Mouse (Mus musculus) thymus, adult 18-20 months (tissue): ENCODE measurements around the gene Gas2.

ENCODE experiments used
- DNase-seq, 2 experiments: peaks; one replicate each; pipeline ENCODE4 v3.0.0; 2022; ENCODE audit warnings: mixed read lengths in 2 of 2

Gene Gas2

DNA sequence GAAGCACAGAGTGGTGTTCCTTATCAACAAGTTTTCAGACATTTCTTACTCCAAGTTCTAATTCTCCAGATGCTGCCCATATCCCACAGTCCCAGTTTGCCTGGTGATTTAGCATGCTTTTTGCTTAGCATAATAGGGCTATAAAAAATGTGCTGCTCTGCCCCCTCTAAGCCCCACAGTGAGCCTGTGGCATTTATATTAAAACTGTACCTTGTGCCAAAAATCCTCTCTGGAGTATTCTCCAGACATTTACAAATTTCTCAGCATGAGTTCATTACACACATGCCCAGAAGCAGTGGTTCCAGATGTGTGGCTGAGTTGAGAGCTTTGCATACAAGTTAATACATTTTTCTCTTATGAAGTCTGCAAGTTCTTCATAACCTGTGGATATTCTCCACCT, 107.6 kb downstream of the Gas2 start:
- no peak for DNase-seq

DNA sequence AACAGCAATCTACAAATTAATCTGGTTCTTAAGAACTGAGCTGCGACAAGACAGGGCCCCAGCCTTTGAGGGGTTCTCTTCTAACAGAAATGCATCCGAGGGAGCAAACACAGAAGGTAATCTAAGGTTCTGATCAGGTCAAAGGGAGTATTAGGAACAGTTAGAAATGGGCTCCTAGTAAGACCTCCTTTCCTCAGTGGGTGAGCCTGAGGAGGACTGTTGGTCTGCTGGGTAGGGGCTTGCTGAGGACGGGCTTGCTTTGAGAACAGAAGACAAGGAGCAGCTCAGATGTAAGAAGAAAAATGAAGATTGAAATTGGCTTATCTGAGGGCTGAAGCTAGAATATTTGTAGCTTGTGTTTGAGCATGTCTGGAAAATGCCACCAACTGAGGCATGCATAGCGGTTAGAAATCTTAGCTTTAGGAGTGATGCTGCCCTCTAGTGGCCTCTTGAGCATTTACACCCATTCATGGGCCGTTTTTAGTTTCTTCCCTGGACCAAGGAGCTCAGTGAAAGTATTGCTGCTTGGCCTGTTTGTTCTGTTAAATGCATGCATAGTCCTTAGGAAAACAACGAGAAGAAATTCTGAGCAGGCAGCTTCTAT, 110.5 kb downstream of the Gas2 start:
- DNase-seq: no peak

DNA sequence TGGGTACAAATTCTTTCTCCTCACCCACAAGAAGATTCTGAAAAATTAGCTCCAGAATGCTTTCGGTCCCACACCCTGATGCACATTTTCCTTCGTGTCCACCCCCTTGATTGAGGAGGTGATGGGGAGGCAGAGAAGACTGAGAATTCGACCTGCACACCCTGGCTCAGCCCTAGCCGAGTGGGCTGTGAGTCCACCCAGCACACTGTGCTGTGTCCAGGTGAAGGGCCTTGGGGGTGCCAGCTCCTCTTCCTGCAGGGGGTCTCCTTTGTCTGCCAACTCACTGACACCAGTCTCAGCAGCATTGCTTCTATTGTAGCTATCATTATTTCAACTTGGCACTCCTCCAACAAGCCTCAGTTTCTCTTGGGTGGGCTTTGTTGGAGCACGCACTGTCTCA, 111.3 kb downstream of the Gas2 start:
- DNase-seq: no peak

DNA sequence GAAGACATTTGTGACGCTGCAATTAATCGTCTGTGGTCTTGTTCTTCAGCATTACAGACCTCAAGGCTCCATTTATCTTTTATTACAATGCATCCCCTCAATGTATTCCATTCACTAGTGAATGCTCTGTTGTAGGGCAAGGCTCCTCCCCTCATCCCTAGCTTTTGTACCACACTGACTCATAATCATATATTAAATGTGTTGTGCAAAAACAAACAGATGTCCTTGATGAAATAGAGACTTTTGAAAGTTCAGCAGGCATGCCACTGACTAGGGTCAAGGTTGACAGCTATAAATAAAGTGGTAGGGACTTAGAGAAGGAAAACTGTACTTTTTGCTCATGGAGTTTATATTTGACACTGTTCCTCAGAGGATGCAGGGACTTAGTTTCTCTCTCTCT, 111.7 kb downstream of the Gas2 start:
- no peak for DNase-seq

DNA sequence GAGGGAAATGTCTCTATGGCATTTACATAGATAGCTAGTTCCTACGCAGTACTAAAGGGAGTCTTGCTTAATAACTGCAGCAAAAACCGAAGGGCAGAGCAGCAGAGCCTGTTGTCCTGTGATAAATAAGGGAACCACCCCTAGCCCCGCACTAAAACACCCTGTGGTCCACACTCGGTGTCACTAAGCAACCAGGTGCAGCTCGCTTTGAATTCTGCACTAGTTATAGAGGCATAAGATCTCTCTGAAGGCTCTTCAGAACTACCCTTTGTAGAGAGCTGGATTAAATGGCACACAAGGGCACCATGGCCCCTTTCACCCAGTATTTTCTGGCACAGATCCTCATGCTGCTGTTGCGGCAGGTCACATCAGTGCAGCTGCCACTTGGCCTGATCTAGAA, 113.4 kb downstream of the Gas2 start:
- no peak for DNase-seq

DNA sequence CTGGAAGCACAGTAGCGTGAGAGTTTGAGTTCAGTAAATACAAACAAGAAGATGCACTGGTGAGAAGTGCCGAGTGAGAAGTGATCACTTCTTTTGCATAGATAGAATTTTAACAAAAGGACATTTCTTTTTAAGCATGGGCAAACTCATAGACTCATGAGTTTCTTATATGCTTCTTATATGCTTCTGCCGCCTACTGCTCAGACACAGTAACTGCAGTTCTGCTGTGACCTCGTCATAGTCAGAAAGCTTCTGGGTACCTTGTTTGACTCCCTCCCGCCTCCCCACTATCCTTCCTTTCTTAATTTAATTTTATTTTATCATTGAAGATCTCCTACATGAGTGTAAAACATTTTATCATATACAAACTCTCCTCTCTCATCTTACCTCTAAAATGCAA, 117.5 kb downstream of the Gas2 start:
- DNase-seq: no peak

DNA sequence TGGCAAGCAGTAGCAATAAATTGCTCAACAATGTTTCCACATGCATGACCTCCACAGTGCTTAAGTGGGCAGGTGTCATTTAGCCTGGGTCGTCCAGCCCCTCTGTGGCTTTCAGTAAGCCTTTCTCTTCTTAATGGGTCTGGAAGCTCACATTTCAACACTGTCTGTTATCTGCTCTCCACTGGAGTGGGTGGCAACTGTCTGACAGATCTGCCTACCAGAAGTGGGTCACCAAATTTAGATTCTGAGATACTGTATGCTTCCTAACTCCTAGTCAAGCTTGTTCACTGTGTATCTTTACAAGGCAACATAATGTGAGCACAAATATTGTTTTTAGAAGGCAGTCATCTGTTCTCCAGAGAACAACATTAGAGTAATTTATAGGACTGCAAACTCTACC, 120.5 kb downstream of the Gas2 start:
- no peak for DNase-seq

DNA sequence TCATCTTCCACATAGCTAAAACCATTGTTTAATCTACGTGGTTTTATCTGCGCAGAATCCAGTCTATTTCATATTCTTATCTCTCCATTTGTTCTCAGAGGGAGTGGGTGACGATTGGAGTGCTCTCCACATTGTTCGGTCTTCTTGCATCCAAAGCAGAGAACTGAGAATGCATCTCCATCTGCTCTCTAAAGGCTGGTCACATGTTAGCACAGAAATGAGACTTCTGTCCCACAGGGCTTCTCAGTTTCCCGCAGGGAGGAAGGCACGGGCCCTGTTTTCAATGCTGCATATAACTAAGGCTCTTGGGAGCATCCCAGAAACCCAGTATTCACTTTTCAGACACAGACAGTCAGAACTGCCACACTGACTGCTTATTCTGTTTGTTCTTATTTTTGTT, 123.9 kb downstream of the Gas2 start:
- no peak for DNase-seq

DNA sequence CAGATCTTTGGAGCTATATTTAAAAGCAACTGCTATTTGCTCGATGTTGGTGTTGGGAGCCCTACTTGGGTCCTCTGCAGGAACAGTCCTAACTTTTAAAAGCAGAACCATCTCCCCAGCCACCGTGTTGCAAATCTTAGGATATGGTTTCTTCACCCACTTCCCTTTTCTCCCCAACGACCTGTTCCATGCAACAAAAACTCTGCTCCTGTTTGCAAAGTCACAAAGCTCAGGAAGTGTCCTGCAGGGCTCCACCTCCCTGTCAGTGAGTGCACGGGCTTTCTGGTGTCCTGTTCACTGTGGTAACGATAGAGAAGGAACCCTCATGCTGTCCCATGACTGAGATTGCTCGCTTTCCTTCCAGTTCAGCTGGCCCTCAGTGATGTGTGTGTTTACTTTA, 125.1 kb downstream of the Gas2 start:
- no peak for DNase-seq

DNA sequence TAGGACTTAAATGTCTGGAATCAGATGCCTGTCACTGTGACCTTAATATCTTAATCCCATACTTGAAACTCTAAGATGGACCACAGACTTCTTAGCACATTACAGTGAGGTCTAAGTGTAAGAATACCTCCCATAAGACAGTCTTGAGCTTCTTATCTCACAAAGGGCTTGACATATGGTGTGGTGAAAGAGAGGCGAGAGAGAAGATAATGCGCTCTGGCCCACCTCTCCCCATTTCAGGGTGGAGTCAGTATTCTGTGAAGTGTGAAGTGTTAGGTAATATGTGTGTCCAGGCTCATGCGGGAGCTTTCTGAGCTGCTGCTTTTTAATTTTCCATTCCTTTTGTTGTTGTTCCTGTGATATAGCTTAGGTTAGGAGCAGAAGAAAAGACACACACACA, 129.2 kb downstream of the Gas2 start:
- DNase-seq: no peak

DNA sequence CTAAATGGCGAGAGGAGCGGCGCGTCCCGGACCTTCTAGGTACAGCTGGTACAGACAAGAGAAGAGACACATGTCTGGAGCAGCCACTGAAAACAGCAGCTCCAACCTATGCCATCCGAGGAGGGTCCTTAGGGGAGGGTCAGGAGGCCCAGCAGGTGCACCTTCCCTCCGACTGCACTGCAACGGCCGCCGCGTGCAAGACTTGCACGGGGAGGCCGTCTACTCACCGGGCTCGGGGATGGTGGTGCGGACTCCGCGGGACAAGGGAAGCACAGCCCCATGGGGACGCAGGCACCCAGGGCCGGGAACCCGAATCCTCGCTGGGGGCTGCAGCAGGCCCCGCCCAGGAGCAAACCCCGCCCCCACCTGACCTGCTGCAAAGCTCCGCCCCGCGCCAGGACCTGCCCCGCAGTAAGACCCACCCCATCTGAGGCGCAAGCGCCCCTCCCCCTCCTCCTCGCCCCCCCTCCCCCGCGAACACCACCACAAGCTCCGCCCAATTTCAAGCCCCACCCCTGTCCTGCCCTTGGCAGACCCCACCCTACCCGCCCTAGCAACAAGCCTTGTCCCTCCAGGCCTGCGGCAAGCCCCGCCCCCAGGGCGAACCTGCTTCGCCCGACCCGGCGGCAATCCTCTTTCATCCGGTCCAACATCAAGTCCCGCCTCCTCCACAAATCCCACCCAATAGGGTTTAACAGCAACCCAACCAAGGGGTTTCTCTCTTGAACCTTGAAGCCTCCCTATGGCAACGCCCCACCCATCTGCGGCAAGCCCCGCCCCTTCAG, 143.9 kb downstream of the Gas2 start, which contains the start of gene Svip:
Gene Svip (minus strand): TSS at position 508 of the 785 bp plus-strand sequence.
- DNase-seq: peak; percentile 37 to 60

DNA sequence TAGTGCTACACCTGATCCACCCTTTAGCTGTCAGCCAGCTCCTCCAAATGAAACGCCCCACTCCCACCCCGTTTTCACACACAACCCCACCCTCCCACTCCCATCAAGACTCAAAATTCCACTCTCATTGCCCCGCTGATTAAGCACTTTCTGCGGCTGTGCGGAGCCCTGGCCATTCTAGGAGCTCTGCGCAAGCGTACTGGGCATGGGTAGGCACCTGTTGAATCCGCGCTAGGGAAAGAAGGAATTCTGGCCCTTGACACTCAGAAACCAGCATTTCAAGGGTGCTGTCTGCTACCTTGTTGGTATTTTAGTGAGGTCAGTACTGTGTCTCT, 144.4 kb downstream of the Gas2 start:
- DNase-seq: no peak

DNA sequence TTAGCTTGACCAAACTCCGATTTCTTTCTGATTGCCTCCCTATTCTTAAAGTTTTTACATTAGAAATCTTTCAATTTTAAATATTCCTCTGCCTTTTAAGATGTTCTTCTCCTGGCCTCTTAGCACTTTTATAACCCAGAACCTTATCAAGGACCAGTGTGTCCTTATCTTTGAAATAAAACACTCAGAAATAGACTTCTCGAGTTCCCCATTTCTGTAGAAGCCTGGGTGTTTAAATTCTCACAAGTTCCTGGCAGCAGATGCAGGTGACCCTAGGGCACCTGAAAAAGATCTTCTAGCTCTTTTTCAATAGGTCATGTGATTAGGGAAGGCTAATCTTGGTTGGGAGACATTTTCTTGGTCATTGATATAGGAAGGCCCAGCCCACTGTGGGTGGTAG, 145.3 kb downstream of the Gas2 start:
- DNase-seq: no peak

DNA sequence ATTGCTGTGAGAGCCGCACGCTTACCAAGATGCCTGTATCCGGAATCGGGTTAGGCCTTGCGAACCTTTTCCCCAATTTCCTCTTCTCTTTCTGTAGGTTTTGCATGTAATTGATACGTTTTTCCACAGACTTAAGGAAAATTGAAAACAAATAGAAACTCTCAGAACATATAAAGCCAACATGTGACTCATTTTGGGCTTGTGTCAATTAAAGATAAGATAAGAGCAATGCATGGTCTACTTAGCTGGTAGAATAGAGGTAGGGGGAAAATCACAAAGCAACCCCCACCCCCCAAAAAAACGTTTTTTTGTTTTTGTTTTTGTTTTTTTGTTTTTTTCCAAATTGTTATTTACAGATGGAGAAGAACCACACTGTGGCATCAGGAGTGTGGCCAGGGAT, 151.6 kb downstream of the Gas2 start:
- no peak for DNase-seq

DNA sequence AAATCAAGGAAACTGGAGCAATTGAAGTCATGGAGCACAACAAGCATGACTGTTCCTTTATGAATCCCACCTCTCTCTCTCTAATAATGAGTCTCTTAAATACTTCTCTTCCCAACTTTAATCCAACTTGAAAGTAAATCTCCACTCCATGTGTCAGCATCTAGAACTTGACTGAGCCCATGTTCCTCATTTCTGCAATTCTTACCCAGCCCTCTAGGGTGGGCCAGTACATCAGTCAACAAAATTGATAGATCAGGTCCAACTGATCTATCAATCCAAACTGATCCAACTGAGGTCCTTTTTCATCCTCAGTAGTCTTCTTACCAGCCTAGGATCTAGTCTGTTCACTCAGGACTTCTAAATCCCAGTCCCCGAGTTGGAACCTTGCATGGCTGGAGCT, 153.4 kb downstream of the Gas2 start:
- DNase-seq: no peak

DNA sequence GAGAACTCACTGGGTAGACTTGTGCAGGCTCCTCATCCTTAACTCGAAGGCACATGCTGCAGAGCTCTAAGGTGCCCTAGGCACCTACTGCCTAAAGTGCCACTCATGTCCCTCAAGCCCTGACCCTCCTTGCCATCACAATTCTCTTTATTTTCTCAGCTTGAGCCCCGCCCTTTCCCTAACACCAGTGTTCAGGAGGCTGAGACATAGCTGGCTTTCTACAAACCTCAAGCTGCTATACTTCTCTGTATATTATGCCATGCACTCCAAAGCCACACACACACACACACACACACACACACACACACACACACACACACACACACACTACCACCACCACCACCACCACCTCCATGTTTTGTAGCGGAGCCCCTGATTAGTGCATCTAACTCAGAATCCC, 153.8 kb downstream of the Gas2 start, which contains the start of gene 1700015G11Rik:
Gene 1700015G11Rik (minus strand): TSS at position 101 of the 400 bp plus-strand sequence.
- no peak for DNase-seq

DNA sequence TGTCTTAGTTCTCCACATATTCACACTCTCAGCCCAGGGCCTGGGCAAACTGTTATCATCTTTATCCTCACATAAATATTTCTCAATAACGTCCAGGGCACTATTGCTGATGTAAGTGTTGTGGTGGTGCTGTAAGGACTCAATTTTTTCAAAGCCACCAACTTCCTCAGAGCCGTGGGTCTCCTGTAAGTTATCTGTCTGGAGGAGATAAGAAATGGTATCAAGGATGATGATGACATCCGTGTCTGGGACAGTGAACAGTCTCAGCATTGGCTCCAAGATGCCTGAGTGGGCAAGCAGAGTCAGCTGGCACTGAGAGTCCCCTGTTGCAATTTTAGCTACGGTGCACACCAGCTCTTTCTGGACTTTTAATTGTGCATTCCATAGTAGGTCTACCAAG, 160.2 kb downstream of the Gas2 start:
- DNase-seq: no peak

DNA sequence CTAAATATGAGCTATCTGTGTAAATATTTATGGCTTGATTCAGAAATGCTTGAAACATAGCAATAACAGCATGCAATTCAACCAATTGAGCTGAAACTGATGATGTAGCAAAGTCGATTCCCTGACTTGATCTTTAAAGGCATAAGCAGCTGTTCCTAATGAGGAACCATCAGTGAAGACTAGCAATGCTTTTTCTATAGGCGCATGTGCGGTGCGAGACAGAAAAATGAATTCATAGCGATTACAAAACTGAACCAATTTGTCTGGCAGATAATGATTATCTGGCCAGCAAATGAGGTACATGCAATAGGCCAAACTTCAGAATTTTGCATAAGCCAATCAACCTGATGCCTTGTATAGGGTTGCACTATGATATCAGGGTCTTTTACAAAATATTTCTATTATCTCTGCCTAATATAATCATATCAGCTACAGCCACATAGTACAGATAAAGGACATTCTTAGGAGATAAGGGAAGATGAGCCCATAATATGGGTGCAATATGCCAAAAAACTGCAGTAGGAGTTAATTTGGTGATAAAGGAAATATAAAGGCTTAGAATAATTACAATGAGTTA, 162.3 kb downstream of the Gas2 start:
- no peak for DNase-seq

DNA sequence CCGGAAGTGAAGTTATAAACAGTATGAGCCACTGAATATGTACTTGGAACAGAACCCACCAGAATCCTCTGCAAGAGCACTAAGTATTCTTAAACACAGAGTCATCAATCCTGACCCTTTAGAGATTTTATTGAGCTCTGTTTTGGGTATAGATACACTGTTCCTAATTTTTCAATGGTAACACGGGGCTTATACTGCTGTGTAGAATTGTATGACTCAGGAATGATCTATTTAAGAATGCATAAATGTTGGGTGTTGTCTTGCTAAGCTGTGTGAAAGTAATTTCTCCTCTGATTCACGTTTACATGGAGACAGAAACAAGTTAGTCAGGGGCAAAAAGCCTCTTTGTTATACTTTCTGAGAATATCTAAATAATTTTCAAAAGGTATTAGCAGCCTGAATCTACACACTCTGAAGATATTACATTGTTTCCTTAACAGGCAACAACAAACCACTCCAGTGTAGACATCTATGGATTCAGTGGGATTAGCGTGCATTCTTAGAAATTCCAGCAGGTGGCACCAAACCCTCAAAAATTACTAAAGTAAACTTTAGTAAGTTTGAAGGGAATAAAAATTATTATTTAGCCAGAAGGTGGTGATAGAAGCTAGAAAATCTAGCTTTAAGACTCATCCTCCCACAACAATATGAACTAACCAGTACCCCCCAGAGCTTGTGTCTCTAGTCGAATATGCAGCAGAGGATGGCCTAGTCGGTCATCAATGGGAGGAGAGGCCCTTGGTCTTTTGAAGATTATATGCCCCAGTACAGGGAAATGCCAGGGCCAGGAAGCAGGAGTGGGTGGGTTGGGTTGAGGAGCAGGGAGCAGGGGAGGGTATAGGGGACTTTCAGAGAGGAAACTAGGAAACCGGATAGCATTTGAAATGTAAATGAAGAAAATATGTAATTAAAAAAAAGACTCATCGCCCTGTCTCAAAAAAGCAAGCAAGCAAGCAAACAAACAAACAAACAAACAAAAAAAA, 176.1 kb downstream of the Gas2 start:
- no peak for DNase-seq
